Mouse (Mus musculus) forebrain, embryonic 13.5 days (tissue): ENCODE measurements at regions not wholly inside any gene's neighbourhood (a gene's known extent, or its start where the extent isn't known, plus 50 kb on each side); places are given as distances from the start of the nearest gene placed in this dataset.

Source experiments
- ATAC-seq: fragments of 200-750 bp; cut with Nextera tagmentation; 2 replicates; pipeline ENCODE4 v1.8.0; 2017
- H3K27ac ChIP-seq: fragments of 300-500 bp; sonication (generic); 2 replicates; pipeline ENCODE4 v1.5.1; 2015; ENCODE audit warnings: inconsistent platforms, mild to moderate bottlenecking, moderate library complexity
- H3K27me3 ChIP-seq: fragments of 300-500 bp; sonication (generic); 2 replicates; pipeline ENCODE4 v1.6.1; 2015; ENCODE audit warnings: mild to moderate bottlenecking, inconsistent platforms
- H3K36me3 ChIP-seq: fragments of 300-500 bp; sonication (generic); 2 replicates; pipeline ENCODE4 v1.6.1; 2015; ENCODE audit warnings: mild to moderate bottlenecking, inconsistent platforms; ENCODE audit not compliant: poor library complexity, severe bottlenecking
- H3K4me1 ChIP-seq: fragments of 300-500 bp; sonication (generic); 2 replicates; pipeline ENCODE4 v1.6.1; 2015; ENCODE audit warnings: inconsistent platforms
- H3K4me2 ChIP-seq: fragments of 300-500 bp; sonication (generic); 2 replicates; pipeline ENCODE4 v1.6.1; 2015; ENCODE audit warnings: inconsistent platforms, mild to moderate bottlenecking, moderate library complexity
- H3K4me3 ChIP-seq: fragments of 300-500 bp; sonication (generic); 2 replicates; pipeline ENCODE4 v1.5.1; 2015; ENCODE audit warnings: mild to moderate bottlenecking, inconsistent platforms
- H3K9ac ChIP-seq: fragments of 300-500 bp; sonication (generic); 2 replicates; pipeline ENCODE4 v1.6.1; 2015; ENCODE audit warnings: mild to moderate bottlenecking, inconsistent platforms
- H3K9me3 ChIP-seq: fragments of 300-500 bp; sonication (generic); replicated peaks from 2 replicates; pipeline ENCODE4 v1.6.1; 2016; ENCODE audit warnings: inconsistent platforms
- WGBS: fragments of 180-500 bp; shearing (Covaris S2); methylation state at CpG from one replicate; pipeline ENCODE4 v1.1.7; 2015; 5-methylcytosine and 5-hydroxymethylcytosine counted together

GRCm38 (mm10) chr15:51206050-51206449, 2678.7 kb upstream of the Gm7489 start:
- WGBS: 51% methylated on average over 3 of the region's 3 CpGs
- H3K4me3 ChIP-seq: no peak overlapping the region
- H3K9me3 ChIP-seq: no peaks in the 10 kb centered on the region
- H3K9ac ChIP-seq: no peak overlapping the region
- H3K27ac ChIP-seq: no peak overlapping the region
- no peak for ATAC-seq
- H3K4me1 ChIP-seq: no peaks in the 10 kb centered on the region
- no peaks in the 10 kb centered on the region for H3K27me3 ChIP-seq
- H3K4me2 ChIP-seq: no peak overlapping the region
- no peaks in the 10 kb centered on the region for H3K36me3 ChIP-seq

GRCm38 (mm10) chr15:51206773-51207172, 2677.9 kb upstream of the Gm7489 start:
- no peaks in the 10 kb centered on the region for H3K4me1 ChIP-seq
- H3K4me3 ChIP-seq: no peak overlapping the region
- H3K36me3 ChIP-seq: no peaks in the 10 kb centered on the region
- H3K9me3 ChIP-seq: no peaks in the 10 kb centered on the region
- ATAC-seq: no peak
- no peak overlapping the region for H3K9ac ChIP-seq
- no peaks in the 10 kb centered on the region for H3K27me3 ChIP-seq
- no peak overlapping the region for H3K4me2 ChIP-seq
- H3K27ac ChIP-seq: no peak overlapping the region
- WGBS: 78% methylated on average over 2 of the region's 2 CpGs

DNA sequence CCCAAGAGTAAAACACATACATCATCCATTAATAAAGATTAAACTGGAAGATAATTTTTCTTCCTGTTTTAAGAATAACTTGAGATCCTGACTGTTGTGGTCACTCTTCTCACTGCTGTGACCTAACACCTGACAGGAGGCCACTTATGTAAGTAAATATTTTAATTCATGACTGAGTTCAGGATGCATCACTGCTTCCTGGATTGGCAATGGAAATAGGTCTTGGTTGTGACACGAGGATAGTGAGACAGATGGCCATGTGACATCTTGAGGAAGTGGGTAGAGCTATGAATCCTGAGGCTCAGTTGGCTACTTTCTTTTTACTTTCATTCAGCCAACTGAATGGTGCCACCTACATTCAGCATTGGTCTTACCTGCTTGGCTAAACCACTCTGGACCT, 2649.8 kb upstream of the Gm7489 start:
- H3K9me3 ChIP-seq: no peaks in the 10 kb centered on the region
- H3K27ac ChIP-seq: no peak overlapping the region
- no peak overlapping the region for H3K4me3 ChIP-seq
- no peak overlapping the region for H3K9ac ChIP-seq
- H3K4me1 ChIP-seq: no peaks in the 10 kb centered on the region
- H3K27me3 ChIP-seq: no peaks in the 10 kb centered on the region
- H3K36me3 ChIP-seq: no peaks in the 10 kb centered on the region
- no peak overlapping the region for H3K4me2 ChIP-seq
- ATAC-seq: no peak
- 81% methylated on average over 1 of the region's 1 CpGs for WGBS

GRCm38 (mm10) chr15:51244596-51244995, 2640.1 kb upstream of the Gm7489 start:
- no peak overlapping the region for H3K4me3 ChIP-seq

DNA sequence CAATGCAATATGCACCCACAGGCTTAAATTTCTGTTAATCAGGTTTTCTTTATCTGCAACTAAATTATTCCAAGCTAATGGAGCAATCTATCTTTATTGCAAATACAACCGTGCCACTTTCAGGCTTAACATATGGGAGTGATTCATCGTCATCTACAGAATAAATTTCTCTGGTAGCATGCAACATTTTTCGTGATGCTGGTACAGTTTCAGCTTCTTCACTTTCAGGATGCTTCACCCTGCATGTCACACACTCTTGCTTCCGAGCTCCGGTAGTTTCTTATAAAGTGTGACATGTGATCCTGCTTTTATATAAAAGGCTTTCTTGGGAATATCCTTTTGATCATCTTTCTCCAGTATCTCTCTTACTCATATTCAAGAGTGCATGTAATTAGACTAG, 2637.4 kb upstream of the Gm7489 start:
- WGBS: 83% methylated on average over 5 of the region's 5 CpGs
- no peak overlapping the region for H3K27ac ChIP-seq

More at GRCm38 (mm10) chr15:51244596-51244995, 2640.1 kb upstream of the Gm7489 start:
- WGBS: 94% methylated on average over 2 of the region's 2 CpGs
- Histone ChIP-seq H3K36me3 (no peaks in the 10 kb centered on the region), H3K27ac (no peak overlapping the region), H3K27me3 (no peaks in the 10 kb centered on the region), H3K9me3 (no peaks in the 10 kb centered on the region), H3K4me1 (no peaks in the 10 kb centered on the region), H3K4me2 (no peak overlapping the region), H3K9ac (no peak overlapping the region)
- no peak for ATAC-seq

DNA sequence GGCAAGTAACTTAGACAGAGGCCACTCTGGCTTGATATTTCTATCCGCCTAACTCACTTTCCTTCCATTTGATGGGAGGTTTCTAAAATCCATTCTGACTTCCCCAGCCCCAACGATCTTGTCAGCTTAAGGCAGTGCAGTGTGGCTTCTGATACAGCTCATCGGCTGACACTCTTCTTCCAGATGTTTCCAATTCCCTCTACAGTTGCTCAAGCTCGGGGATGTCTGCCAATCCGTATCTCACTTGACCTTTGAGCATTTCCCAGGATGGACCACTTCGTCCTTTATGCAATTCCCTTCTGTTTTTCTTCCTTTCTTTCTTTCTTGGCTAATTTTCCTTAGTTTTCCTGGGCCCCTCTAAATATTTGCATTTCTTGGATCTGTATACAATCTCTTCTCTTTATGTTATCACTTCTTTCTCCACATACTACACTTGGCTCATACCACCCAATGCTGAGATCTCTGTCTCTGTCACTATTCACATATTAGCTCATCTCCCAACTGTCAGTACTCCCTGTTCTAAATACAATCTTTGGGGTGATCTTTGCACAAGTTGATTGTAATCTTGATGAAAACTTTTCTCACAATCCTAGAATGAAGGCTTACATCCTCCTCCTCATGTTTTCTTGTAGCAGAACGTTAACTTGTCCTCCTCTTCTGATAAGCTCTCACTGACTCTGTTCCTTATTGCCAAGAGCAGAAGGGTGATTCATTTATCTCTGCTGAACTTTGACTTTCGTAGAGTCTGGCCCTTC, 2636.5 kb upstream of the Gm7489 start:
- no peaks in the 10 kb centered on the region for H3K9me3 ChIP-seq
- 88% methylated on average over 8 of the region's 8 CpGs for WGBS
- no peak overlapping the region for H3K4me2 ChIP-seq
- H3K27me3 ChIP-seq: no peaks in the 10 kb centered on the region
- H3K4me1 ChIP-seq: no peaks in the 10 kb centered on the region
- H3K9ac ChIP-seq: no peak overlapping the region
- no peak overlapping the region for H3K27ac ChIP-seq
- ATAC-seq: no peak
- no peak overlapping the region for H3K4me3 ChIP-seq
- H3K36me3 ChIP-seq: no peaks in the 10 kb centered on the region

More for the DNA sequence above, 2637.4 kb upstream of the Gm7489 start:
- ATAC-seq: no peak
- Histone ChIP-seq H3K9me3 (no peaks in the 10 kb centered on the region), H3K4me2 (no peak overlapping the region), H3K4me3 (no peak overlapping the region), H3K27me3 (no peaks in the 10 kb centered on the region), H3K4me1 (no peaks in the 10 kb centered on the region), H3K9ac (no peak overlapping the region), H3K36me3 (no peaks in the 10 kb centered on the region)

GRCm38 (mm10) chr15:51248789-51249040, 2636.0 kb upstream of the Gm7489 start:
- 93% methylated on average over 5 of the region's 5 CpGs for WGBS
- ATAC-seq: no peak

DNA sequence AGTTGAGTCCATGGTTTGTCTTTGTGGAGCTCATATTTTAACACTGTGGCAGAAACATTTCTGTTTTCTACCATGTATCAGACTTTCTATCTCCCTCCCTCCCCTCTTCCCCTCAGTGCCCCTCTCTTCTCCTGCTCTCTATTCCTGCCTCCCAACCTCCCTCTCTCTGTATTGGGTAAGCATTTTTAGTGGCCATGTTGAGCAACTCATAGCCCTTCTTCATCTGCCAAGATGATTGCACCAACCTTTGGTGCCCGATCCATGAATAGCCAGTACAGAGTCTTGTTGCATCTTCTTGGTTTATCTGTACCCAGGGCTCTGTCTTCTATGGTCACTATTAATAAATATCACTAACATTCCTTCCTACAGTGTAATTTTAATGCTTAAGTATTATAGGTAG, 2630.6 kb upstream of the Gm7489 start:
- Histone ChIP-seq H3K36me3 (no peaks in the 10 kb centered on the region), H3K9me3 (no peaks in the 10 kb centered on the region), H3K4me3 (no peak overlapping the region), H3K27me3 (no peaks in the 10 kb centered on the region), H3K4me2 (no peak overlapping the region), H3K27ac (no peak overlapping the region), H3K9ac (no peak overlapping the region), H3K4me1 (no peaks in the 10 kb centered on the region)
- no peak for ATAC-seq
- WGBS: 100% methylated on average over 1 of the region's 1 CpGs

More at GRCm38 (mm10) chr15:51248789-51249040, 2636.0 kb upstream of the Gm7489 start:
- Histone ChIP-seq H3K27me3 (no peaks in the 10 kb centered on the region), H3K27ac (no peak overlapping the region), H3K9me3 (no peaks in the 10 kb centered on the region), H3K4me3 (no peak overlapping the region), H3K4me2 (no peak overlapping the region), H3K9ac (no peak overlapping the region), H3K36me3 (no peaks in the 10 kb centered on the region), H3K4me1 (no peaks in the 10 kb centered on the region)

GRCm38 (mm10) chr15:51255203-51255615, 2629.5 kb upstream of the Gm7489 start:
- Histone ChIP-seq H3K4me1 (no peaks in the 10 kb centered on the region), H3K4me3 (no peak overlapping the region), H3K9ac (no peak overlapping the region), H3K27me3 (no peaks in the 10 kb centered on the region), H3K4me2 (no peak overlapping the region), H3K27ac (no peak overlapping the region), H3K9me3 (no peaks in the 10 kb centered on the region), H3K36me3 (no peaks in the 10 kb centered on the region)
- no peak for ATAC-seq

DNA sequence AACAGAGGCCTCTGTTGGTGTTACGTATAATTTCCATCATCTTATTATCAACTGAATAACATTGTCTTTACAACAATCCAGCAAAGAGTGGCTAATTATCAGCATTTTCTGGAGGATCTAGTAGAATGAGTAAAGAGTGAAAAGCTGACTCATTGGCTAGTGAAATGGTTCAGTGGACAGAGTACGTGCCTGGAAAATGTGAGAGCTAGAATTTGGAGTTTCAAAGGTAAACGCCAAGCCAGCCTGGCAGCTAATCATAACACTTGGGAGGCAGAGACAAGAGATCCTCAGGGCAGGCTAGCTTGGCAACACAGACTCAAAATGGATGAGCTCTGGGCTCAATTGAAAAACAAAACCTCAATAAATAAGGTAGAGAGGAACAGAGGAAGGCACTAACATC, 2628.0 kb upstream of the Gm7489 start:
- Histone ChIP-seq H3K4me1 (no peaks in the 10 kb centered on the region), H3K4me2 (no peak overlapping the region), H3K36me3 (no peaks in the 10 kb centered on the region), H3K27ac (no peak overlapping the region), H3K9ac (no peak overlapping the region), H3K27me3 (no peaks in the 10 kb centered on the region), H3K4me3 (no peak overlapping the region), H3K9me3 (no peaks in the 10 kb centered on the region)
- no peak for ATAC-seq
- WGBS: 76% methylated on average over 3 of the region's 3 CpGs

DNA sequence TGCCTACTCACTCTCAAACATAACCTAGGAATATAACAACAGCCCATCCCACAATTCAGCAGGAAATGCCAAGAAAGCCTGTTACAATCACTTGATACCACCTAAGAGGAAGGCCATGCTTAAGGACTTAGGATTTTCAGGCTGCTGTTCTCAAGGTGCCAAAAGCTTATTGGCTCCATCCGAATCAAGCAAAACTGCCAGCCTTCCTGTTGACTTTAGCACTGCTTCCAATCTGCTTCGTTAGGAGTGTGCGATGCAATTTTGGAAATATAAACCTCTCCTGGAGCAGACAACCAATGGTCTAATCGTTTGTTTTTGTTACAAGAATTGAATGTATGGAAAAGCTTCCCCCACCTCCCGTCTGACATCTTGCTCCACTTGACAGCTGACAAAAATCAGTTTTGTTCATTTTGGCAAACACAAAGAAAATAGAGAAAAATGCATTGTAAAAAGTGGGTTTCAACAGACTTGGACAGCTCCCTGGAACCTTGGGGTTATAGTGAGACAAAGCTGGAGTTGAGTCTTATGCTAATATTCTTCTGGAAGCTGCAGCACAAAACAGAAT, 2620.0 kb upstream of the Gm7489 start:
- H3K9ac ChIP-seq: no peak overlapping the region
- WGBS: 54% methylated on average over 5 of the region's 5 CpGs
- no peaks in the 10 kb centered on the region for H3K9me3 ChIP-seq
- H3K4me2 ChIP-seq: no peak overlapping the region
- ATAC-seq: no peak
- no peaks in the 10 kb centered on the region for H3K4me1 ChIP-seq
- H3K4me3 ChIP-seq: no peak overlapping the region
- H3K27me3 ChIP-seq: no peaks in the 10 kb centered on the region
- no peak overlapping the region for H3K27ac ChIP-seq
- no peaks in the 10 kb centered on the region for H3K36me3 ChIP-seq

DNA sequence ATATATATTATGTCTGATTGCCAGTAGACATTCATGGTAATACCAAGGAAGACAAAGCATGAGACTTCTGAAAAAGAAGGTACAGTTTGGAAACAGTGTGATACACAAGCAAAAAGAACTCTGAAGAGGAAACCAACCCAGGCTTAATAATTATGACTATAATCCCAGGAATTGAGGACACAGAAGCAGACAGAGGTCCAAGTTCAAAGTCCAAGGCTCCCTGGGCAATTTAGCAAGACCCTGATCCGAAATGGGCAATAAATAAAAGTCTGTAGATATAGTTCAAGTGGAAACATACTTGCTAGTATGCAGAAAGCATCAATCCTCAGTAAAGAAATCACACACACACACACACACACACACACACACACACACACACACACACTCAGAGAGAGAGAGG, 2618.7 kb upstream of the Gm7489 start:
- no peak overlapping the region for H3K9ac ChIP-seq
- no peak overlapping the region for H3K4me3 ChIP-seq
- no peaks in the 10 kb centered on the region for H3K9me3 ChIP-seq
- no peak overlapping the region for H3K27ac ChIP-seq
- ATAC-seq: no peak
- WGBS: 68% methylated on average over 1 of the region's 1 CpGs
- H3K4me2 ChIP-seq: no peak overlapping the region
- no peaks in the 10 kb centered on the region for H3K4me1 ChIP-seq
- H3K36me3 ChIP-seq: no peaks in the 10 kb centered on the region
- no peaks in the 10 kb centered on the region for H3K27me3 ChIP-seq
